Mouse (Mus musculus): ENCODE results near the gene Tnfaip2. TPM values are rescaled to one million over a fixed set of nuclear protein-coding genes. Genes with fewer than 3 reads are reported as not detected.
A peak's percentile ranks its signal among the peaks of the same experiment; 100 is the strongest.

Gene Tnfaip2
- polyA plus RNA-seq, 1 experiment from 2014 or later: 79.5 TPM

- Histone ChIP-seq H3K9me3 (ENCODE audit: low read length) (no peaks in the 10 kb centered on the region), H3K27ac (ENCODE audit: low read depth) (peak overlapping the region; percentile 77), H3K4me2 (ENCODE audit: low read depth, low read length) (no peak overlapping the region; the same call in 1 of the 2 replicates), H3K4me1 (ENCODE audit: insufficient read depth) (peaks cover 76% of the 10 kb centered on the region), H3K36me3 (replicated peaks; ENCODE audit: insufficient read depth, low read length) (no peaks in the 10 kb centered on the region), H3K27me3 (ENCODE audit: insufficient read depth, low read length) (no peaks in the 10 kb centered on the region), H3K4me3 (ENCODE audit: low read depth, low read length) (no peak overlapping the region), H3K9ac (replicated peaks) (no peak overlapping the region)
- TF ChIP-seq EP300 (IDR thresholded peaks at IDR 0.05; ENCODE audit: low read depth): no peak
- no peak for TF ChIP-seq CTCF (IDR thresholded peaks at IDR 0.05; ENCODE audit: low read depth)
- DNase-seq (no peak), ATAC-seq (no peak)
- WGBS (ENCODE audit: insufficient replicate concordance): 56% methylated on average over 3 of the region's 3 CpGs
These were observed 6.1 kb upstream of the Tnfaip2 start for GRCm38 (mm10) chr12:111436170-111436569.

GRCm38 (mm10) chr12:111436640-111437039 lies 5.6 kb upstream of the Tnfaip2 start:
- no peaks in the 10 kb centered on the region for H3K36me3 ChIP-seq (replicated peaks; ENCODE audit: insufficient read depth, low read length)
- no peak overlapping the region for H3K9ac ChIP-seq (replicated peaks)
- H3K4me1 ChIP-seq (ENCODE audit: insufficient read depth): peaks cover 75% of the 10 kb centered on the region
- H3K9me3 ChIP-seq (ENCODE audit: low read length): no peaks in the 10 kb centered on the region
- no peak for DNase-seq
- no peaks in the 10 kb centered on the region for H3K27me3 ChIP-seq (ENCODE audit: insufficient read depth, low read length)
- WGBS (ENCODE audit: insufficient replicate concordance): 62% methylated on average over 8 of the region's 8 CpGs
- H3K4me3 ChIP-seq (ENCODE audit: low read depth, low read length): no peak overlapping the region
- peak overlapping the region; percentile 77 for H3K27ac ChIP-seq (ENCODE audit: low read depth)
- no peak for TF ChIP-seq EP300 (IDR thresholded peaks at IDR 0.05; ENCODE audit: low read depth)
- no peak for TF ChIP-seq CTCF (IDR thresholded peaks at IDR 0.05; ENCODE audit: low read depth)
- peak overlapping the region; percentile 49; the same call in 1 of the 2 replicates for H3K4me2 ChIP-seq (ENCODE audit: low read depth, low read length)
- no peak for ATAC-seq

GRCm38 (mm10) chr12:111437222-111437900 lies 4.9 kb upstream of the Tnfaip2 start:
- Histone ChIP-seq H3K27ac (ENCODE audit: low read depth) (peak overlapping the region; percentile 77), H3K4me3 (ENCODE audit: low read depth, low read length) (no peak overlapping the region), H3K27me3 (ENCODE audit: insufficient read depth, low read length) (no peaks in the 10 kb centered on the region), H3K36me3 (replicated peaks; ENCODE audit: insufficient read depth, low read length) (no peaks in the 10 kb centered on the region), H3K4me2 (ENCODE audit: low read depth, low read length) (peak overlapping the region; percentile 49; the same call in 1 of the 2 replicates), H3K4me1 (ENCODE audit: insufficient read depth) (peaks cover 80% of the 10 kb centered on the region), H3K9me3 (ENCODE audit: low read length) (no peaks in the 10 kb centered on the region), H3K9ac (replicated peaks) (no peak overlapping the region)
- TF ChIP-seq EP300 (IDR thresholded peaks at IDR 0.05; ENCODE audit: low read depth) (no peak), CTCF (IDR thresholded peaks at IDR 0.05; ENCODE audit: low read depth) (no peak)
- ATAC-seq (no peak), DNase-seq (no peak)
- 27% methylated on average over 5 of the region's 5 CpGs for WGBS (ENCODE audit: insufficient replicate concordance)

- no peaks in the 10 kb centered on the region for H3K36me3 ChIP-seq (replicated peaks; ENCODE audit: insufficient read depth, low read length)
- TF ChIP-seq EP300 (IDR thresholded peaks at IDR 0.05; ENCODE audit: low read depth): no peak
- no peak for TF ChIP-seq CTCF (IDR thresholded peaks at IDR 0.05; ENCODE audit: low read depth)
- ATAC-seq: no peak
- no peaks in the 10 kb centered on the region for H3K9me3 ChIP-seq (ENCODE audit: low read length)
- H3K9ac ChIP-seq (replicated peaks): no peak overlapping the region
- WGBS (ENCODE audit: insufficient replicate concordance): 68% methylated on average over 6 of the region's 6 CpGs
- peak overlapping the region; percentile 7; the same call in 1 of the 2 replicates for H3K27ac ChIP-seq (ENCODE audit: low read depth)
- H3K27me3 ChIP-seq (ENCODE audit: insufficient read depth, low read length): no peaks in the 10 kb centered on the region
- DNase-seq: no peak
- peaks cover 71% of the 10 kb centered on the region for H3K4me1 ChIP-seq (ENCODE audit: insufficient read depth)
- H3K4me3 ChIP-seq (ENCODE audit: low read depth, low read length): no peak overlapping the region
- no peak overlapping the region for H3K4me2 ChIP-seq (ENCODE audit: low read depth, low read length)
These were observed 3.4 kb upstream of the Tnfaip2 start for GRCm38 (mm10) chr12:111438850-111439249.

GRCm38 (mm10) chr12:111440701-111441373 lies 1.4 kb upstream of the Tnfaip2 start:
- Histone ChIP-seq H3K9me3 (ENCODE audit: low read length) (no peaks in the 10 kb centered on the region), H3K4me1 (ENCODE audit: insufficient read depth) (peaks cover 70% of the 10 kb centered on the region), H3K27ac (ENCODE audit: low read depth) (peak overlapping the region; percentile 98), H3K4me3 (ENCODE audit: low read depth, low read length) (no peak overlapping the region), H3K27me3 (ENCODE audit: insufficient read depth, low read length) (no peaks in the 10 kb centered on the region), H3K36me3 (replicated peaks; ENCODE audit: insufficient read depth, low read length) (peaks cover 15% of the 10 kb centered on the region), H3K9ac (replicated peaks) (no peak overlapping the region), H3K4me2 (ENCODE audit: low read depth, low read length) (peak overlapping the region; percentile 3; the same call in 1 of the 2 replicates)
- WGBS (ENCODE audit: insufficient replicate concordance): 68% methylated on average over 9 of the region's 9 CpGs
- TF ChIP-seq CTCF (IDR thresholded peaks at IDR 0.05; ENCODE audit: low read depth): no peak
- peak; percentile 49; the same call in 1 of the 2 replicates for TF ChIP-seq EP300 (IDR thresholded peaks at IDR 0.05; ENCODE audit: low read depth)
- no peak for DNase-seq
- ATAC-seq: peak; percentile 11; the same call in 1 of the 2 replicates

GRCm38 (mm10) chr12:111441523-111441922 lies 746 bp upstream of the Tnfaip2 start:
- Histone ChIP-seq H3K4me1 (ENCODE audit: insufficient read depth) (peaks cover 70% of the 10 kb centered on the region), H3K9me3 (ENCODE audit: low read length) (no peaks in the 10 kb centered on the region)

More at GRCm38 (mm10) chr12:111441523-111441922, 746 bp upstream of the Tnfaip2 start:
- H3K36me3 ChIP-seq (replicated peaks; ENCODE audit: insufficient read depth, low read length): peaks cover 21% of the 10 kb centered on the region
- H3K27me3 ChIP-seq (ENCODE audit: insufficient read depth, low read length): no peaks in the 10 kb centered on the region
- peak overlapping the region; percentile 98 for H3K27ac ChIP-seq (ENCODE audit: low read depth)
- peak overlapping the region; percentile 76 for H3K4me2 ChIP-seq (ENCODE audit: low read depth, low read length)
- WGBS (ENCODE audit: insufficient replicate concordance): 62% methylated on average over 3 of the region's 3 CpGs
- H3K4me3 ChIP-seq (ENCODE audit: low read depth, low read length): no peak overlapping the region
- TF ChIP-seq CTCF (IDR thresholded peaks at IDR 0.05; ENCODE audit: low read depth) (no peak), EP300 (IDR thresholded peaks at IDR 0.05; ENCODE audit: low read depth) (no peak)
- ATAC-seq (no peak), DNase-seq (no peak)
- H3K9ac ChIP-seq (replicated peaks): no peak overlapping the region

Measured in liver, postnatal 0 days (tissue).